Mouse (Mus musculus) kidney, adult 8-10 months (tissue): ENCODE measurements around the gene Fiz1.
A peak's percentile ranks its signal among the peaks of the same experiment; 100 is the strongest.
"Not testable (repeated sequence)": the region's sequence is repeated elsewhere in the genome, so short reads cannot be mapped to it uniquely, and the experiment has no call there.

ENCODE experiments used
- DNase-seq, 2 experiments: peaks; one replicate each; pipeline ENCODE4 v3.0.0; 2022

Gene Fiz1

DNA sequence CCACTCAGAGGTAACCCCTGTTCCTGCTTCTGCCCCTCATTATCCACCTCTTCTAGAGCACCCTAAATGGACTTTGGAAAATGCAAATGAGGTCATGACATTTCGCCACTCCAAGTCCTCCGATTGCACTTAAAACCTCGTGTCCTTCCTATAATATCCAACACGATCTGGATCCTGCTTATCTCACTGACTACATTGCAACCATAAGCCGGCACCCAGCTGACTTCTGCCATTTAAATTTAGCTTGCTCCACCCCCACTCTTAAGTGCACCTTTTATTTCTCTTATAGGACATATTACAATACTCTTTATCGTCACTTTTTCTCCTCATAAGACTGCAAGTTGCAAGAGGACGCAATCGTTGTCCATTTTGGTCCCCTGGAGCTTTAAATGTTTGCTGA lies 23.0 kb upstream of the Fiz1 start:
- DNase-seq: no peak

DNA sequence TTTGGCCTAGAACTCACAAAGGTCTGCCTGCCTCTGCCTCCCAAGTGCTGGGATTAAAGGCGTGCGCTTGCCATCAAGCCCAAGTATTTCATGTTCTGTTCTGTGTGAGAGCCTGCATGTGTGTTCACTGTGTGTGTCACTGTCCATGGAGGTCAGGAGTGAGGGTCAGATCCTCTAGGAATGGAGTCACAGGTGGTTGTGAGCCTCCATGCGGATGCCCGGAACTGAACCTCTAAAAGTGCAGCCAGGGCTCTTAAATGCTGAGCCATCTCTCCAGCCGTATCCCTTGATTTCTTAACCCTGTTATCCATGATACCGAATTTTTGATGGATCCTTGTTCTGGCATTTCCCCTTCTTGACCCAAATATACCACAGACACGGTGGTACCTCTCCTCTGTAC lies 22.5 kb upstream of the Fiz1 start:
- no peak for DNase-seq

- no peak for DNase-seq
Observed at GRCm38 (mm10) chr7:5036136-5036535, 21.6 kb upstream of the Fiz1 start.

DNA sequence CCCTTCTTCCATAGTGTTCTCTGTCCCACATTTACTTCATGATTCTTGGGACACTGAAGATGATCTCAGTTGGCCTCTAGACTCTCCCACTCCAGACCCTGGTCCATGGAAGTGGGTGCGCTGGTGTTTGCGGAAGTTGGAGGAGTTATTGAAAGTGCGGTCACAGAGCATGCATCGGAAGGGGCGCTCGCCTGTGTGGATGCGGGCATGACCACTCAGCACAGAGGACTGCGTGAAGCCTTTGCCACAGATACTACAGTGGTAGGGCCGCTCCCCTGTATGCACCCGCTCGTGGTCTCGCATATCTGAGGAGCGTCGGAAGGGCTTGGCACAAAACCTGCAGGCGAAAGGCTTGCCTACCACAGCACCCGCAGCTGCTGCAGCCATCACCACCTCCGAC lies 21.1 kb upstream of the Fiz1 start:
- no peak for DNase-seq

DNA sequence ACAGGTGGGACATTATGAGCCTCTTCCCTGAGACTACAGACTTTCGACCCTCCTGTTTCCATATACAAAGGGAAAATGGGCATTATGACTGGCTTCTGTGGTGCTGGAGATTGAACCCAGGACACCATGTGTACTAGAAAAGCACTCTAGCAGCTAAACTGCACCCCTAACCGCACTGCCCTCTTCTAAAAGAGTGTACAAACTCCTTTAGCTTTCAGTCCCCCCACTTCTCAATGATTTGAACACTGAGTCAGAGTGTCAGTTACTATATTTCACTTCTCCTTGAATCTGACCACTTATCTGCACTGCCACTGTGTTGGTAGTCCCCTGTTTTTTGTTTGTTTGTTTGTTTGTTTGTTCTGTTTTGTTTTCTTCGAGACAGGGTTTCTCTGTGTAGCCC lies 19.3 kb upstream of the Fiz1 start, which contains the start of gene 4632433K11Rik:
4632433K11Rik (plus strand) TSS at position 301 of the 400 bp plus-strand sequence.
- no peak for DNase-seq

- DNase-seq: no peak
Observed at GRCm38 (mm10) chr7:5031496-5031895, 17.0 kb upstream of the Fiz1 start.

DNA sequence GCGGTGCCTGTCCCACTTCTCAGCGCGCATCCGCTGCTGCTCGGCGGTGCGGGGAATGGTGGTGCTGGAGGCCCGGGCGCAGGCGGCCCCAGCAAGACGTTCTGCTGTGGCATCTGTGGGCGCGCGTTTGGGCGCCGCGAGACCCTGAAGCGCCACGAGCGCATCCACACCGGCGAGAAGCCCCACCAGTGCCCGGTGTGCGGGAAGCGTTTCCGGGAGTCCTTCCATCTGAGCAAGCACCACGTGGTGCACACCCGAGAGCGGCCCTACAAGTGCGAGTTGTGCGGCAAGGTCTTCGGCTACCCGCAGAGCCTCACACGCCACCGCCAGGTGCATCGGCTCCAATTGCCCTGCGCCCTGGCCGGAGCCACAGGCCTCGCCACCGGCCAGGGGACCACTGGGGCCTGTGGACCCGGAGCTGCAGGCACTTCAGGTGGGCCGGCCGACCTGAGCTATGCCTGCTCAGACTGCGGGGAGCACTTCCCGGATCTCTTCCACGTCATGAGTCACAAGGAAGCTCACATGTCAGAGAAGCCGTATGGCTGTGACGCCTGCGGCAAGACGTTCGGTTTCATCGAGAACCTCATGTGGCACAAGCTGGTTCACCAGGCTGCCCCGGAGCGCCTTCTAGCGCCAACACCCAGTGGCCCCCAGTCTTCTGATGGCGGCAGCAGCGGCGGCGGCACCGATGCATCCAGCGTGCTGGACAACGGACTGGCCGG lies 16.2 kb upstream of the Fiz1 start:
- no peak for DNase-seq

DNA sequence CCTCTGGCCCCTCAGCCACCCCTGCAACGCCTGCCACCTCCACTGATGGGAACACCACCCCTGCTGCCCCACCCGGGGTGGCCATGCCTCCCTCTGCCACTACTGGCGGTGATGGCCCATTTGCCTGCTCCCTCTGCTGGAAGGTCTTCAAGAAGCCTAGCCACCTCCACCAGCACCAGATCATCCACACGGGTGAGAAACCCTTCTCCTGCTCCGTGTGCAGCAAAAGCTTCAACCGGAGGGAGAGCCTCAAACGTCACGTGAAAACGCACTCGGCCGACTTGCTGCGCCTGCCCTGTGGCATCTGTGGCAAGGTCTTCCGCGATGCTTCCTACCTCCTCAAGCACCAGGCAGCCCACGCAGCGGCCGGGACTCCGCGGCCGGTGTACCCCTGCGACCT lies 15.4 kb upstream of the Fiz1 start:
- no peak for DNase-seq

DNA sequence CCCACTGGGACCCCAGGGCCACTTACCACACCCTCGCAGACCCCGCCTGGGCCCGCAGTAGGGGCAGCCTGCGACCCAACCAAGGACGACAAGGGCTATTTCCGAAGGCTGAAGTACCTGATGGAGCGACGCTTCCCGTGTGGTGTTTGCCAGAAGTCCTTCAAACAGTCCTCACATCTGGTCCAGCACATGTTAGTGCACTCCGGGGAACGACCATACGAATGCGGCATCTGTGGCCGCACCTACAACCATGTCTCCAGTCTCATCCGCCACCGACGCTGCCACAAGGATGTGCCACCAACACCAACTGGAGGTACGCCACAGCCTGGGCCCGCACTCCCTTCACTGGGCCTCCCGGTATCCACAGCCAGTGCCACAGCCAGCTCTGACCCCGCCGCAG lies 15.0 kb upstream of the Fiz1 start:
- no peak for DNase-seq

DNA sequence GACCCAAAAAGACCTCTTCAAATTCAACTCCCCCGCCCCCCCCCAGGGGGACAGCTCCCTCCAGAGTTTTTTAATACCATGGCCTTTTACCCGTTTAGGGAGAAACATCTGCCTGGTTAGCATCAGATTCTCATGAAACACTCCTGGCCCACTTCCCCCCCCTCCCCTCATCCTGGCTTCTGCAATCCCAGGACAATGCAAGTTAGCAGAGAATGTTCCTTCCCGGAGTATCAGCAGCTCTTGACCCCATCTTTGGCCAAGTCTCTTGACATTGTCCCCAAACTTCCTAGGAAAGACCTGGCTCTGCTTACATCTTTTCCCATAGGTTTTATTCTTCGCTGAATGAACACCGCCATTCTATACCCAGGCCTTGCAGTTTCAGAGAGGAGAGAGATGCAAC lies 6.7 kb upstream of the Fiz1 start:
- no peak for DNase-seq

DNA sequence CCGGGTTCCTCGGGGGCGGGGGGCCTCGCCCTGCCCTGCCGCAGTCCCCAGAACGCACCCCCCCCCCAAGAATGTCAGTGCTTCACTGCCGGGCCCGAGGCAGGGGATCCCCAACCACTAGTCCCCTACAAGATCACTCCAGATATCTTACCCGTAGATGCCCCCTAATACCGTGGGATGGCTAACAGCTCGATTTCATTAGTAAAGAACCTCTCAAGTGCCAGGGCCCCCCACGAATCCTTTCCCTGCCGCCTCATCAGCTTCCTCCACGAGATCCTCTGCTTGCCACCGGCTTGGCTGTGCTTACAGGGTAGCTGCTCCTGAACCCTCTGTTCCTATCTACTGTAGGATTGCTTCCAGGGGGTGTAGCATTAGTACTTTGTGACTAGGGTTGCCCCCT lies 6.2 kb upstream of the Fiz1 start:
- no peak for DNase-seq

DNA sequence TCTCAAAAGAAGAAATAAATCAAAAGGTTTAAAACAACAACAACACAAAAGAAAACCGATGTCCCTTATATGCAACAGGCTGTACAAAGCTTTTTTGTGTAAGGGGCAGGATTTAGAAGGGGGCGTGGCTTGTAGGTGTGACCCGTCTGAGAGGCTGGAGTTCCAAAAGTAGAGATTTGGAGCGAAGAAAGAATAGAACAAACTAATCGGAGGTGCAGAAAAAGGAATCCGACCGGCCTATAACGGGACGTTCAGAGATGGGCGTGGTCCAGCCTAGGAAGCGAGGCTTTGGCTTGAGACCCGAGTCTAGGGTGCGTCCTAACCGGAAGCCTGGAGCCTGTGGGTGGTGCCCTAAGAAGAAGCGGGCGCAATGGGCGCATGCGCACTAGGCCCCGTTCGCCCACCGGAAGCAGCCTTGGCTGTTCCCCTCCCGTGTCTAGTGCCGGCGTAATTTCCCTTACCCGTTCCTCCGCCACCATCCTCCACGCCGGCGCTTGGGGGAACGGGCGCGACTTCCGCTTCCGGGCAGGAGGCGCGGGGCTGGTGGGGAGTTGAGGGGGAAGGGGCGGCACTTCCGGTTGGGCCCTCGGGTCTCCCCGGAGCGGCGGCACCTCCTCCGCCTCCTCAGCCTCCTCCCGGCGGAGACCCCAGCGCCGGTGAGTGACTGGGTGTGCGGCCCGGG lies 5.6 kb upstream of the Fiz1 start, which contains the start of the genes Zfp865 and Ccdc106:
Zfp865 (plus strand) TSS at position 377 of the 682 bp plus-strand sequence.
Ccdc106 (plus strand) TSS at position 554 of the 682 bp plus-strand sequence.
- peak; percentile 99 for DNase-seq

GRCm38 (mm10) chr7:5019576-5019975 lies 5.1 kb upstream of the Fiz1 start:
- not testable (repeated sequence) for DNase-seq

- no peak for DNase-seq
Observed at GRCm38 (mm10) chr7:5017931-5018330, 3.4 kb upstream of the Fiz1 start.

- no peak for DNase-seq
Observed at GRCm38 (mm10) chr7:5017352-5017751, 2.9 kb upstream of the Fiz1 start.

DNA sequence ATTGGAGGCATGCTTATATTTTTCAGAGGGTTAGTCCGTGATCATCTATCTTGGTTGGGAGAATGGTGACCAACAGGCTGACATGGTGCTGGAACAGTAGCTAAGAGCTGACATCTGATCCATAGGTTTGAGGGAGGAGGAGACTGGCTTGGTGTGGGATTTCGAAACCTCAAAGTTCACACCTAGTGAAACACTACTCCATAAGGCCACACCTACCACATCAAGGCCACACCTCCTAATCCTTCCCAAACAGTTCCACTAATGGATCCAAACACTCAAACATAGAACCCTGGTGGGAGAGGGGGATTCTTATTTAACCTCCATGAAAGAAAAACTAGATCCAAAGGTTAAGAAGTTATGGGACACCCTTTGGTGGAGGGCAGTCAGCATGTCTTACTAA lies 2.4 kb upstream of the Fiz1 start:
- DNase-seq: no peak

DNA sequence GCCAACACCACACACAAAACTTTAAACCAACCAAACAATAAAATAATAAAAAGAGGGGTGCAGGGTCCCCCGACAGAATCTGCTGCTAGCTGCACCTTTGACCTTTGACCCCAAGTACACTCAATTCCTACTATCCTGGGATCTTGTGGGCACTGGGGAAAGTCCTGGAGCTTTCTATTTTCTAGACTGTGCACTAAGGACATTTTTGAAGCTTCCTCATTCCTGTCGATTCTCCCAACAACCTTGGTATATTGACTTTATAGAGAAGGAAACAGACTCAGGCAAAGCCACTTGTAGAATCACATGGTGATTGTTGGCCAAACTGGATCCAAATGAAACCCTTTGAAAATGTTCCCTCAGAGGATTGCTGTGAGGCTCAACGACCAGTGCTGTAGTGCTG lies 1.6 kb upstream of the Fiz1 start:
- DNase-seq: peak in 1 of 2 experiments; percentile 47

- peak; percentile 93 to 94 for DNase-seq
Observed at GRCm38 (mm10) chr7:5015118-5016001, 863 bp upstream of the Fiz1 start, which contains the start of gene Gm44973. TSS of gene Gm44973 (plus strand) at chr7:5015496.

DNA sequence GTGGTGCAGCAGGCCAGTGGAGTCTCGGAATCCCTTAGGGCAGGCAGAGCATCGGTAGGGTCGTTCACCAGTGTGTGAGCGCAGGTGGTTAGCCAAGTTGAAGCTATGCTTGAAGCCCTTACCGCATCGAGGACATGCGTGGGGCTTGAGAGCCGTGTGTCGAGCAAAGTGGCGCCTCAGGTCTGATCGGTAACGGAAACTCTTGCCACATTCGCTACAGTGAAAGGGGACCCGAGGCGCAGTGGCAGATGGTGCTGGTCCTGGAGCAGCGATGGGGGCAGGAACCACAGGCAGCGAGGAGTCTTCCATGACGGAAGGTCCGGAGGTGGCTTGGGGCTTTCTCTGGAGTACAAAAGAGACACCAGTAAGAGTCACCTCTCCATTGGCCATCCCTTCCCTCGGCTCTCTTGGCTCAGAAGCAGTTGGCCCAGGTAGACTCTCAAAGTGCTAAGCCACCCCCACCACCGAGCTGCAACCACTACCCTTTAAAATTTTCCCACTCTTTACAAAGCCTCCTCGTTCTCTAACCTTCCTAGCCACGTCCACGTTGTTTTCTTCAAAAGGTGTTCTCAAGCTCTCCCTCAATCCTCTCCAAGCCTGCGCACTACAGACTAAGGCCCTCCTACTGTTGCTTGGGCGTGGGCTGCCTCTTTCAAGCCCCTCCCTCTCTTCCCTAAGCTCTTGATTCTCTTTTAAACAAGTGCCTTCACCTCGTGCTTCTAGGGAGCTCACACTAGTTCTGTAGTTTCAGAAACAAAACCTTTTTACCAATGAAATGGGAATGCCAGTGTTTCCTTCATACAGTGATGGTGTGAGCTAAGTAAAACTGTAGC lies 1.6 kb downstream of the Fiz1 start:
- no peak for DNase-seq

GRCm38 (mm10) chr7:5008229-5008628 lies 6.3 kb downstream of the Fiz1 start:
- DNase-seq: no peak

DNA sequence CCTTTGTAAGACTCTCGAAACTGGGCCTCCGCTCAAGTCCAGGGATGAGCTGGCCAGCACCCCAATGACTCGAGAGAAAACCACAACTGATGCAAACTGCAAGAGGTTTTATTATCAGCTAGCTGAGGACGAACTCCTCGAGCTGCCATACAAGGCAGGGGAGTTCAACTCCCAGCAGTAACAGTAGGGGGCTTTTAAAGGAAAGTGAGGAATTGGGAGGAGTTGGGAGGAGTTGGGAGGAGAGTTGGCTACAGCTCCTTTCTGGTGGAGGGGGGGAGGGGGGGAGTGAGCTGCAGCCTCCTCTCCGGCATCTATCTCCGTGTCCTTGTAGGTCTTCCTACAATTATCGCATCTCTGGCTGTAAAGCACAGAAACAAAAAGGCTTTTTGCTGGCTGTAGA lies 11.6 kb downstream of the Fiz1 start:
- DNase-seq: not testable (repeated sequence)

DNA sequence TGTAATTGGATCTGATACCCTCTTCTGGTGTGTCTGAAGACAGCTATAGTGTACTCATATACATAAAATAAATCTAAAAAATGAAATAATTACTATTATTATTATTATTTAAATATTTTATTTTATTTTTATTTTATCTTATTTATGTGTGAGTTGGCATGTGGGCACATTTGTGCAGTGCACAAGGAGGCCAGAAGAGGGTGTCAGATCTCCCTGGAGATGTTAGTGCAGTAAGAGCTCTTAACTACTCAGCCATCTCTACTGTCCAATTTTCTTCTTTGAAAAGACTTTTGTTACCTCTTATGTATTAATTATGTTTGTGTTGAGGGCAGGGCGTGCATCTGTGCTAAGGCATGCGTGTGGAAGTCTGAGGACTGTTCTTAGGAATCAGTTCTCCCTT lies 14.6 kb downstream of the Fiz1 start:
- DNase-seq: peak in 1 of 2 experiments; percentile 55
